Mouse (Mus musculus): Measurements from ENCODE around the gene Wdtc1. TPM values are rescaled to one million over a fixed set of nuclear protein-coding genes. Genes with fewer than 3 reads are reported as not detected.

The Wdtc1 gene
- polyA plus RNA-seq, 1 experiment from 2014 or later, result 14.5 TPM

GRCm38 (mm10) chr4:133394981-133395573, 41.8 kb upstream of the Wdtc1 start:
- 54% methylated on average over 4 of the region's 4 CpGs for WGBS
- peak; percentile 86 for ATAC-seq (replicated peaks; ENCODE audit: low FRiP score)
- DNase-seq (ENCODE audit: low spot score), result no peak
- Histone ChIP-seq H3K4me2 (peak overlapping the region; percentile 55), H3K4me1 (replicated peaks; ENCODE audit: control insufficient read depth, insufficient read depth, low read length) (peaks cover 73% of the 10 kb centered on the region), H3K9ac (ENCODE audit: low read depth, low read length) (peak overlapping the region; percentile 39), H3K4me3 (ENCODE audit: low read depth, low read length) (no peak overlapping the region), H3K9me3 (ENCODE audit: control insufficient read depth, low read length) (no peaks in the 10 kb centered on the region), H3K27ac (ENCODE audit: low read depth, low read length) (peak overlapping the region; percentile 75), H3K27me3 (replicated peaks; ENCODE audit: control insufficient read depth, insufficient read depth, low read length) (no peaks in the 10 kb centered on the region), H3K36me3 (ENCODE audit: control insufficient read depth, insufficient read depth, low read length) (no peaks in the 10 kb centered on the region)

- no peak for ATAC-seq (replicated peaks; ENCODE audit: low FRiP score)
Measured at GRCm38 (mm10) chr4:133391185-133392040, 38.1 kb upstream of the Wdtc1 start.

GRCm38 (mm10) chr4:133390585-133390984, 37.3 kb upstream of the Wdtc1 start:
- H3K4me2 ChIP-seq, result peak overlapping the region; percentile 50
- H3K27me3 ChIP-seq (replicated peaks; ENCODE audit: control insufficient read depth, insufficient read depth, low read length), result no peaks in the 10 kb centered on the region
- H3K36me3 ChIP-seq (ENCODE audit: control insufficient read depth, insufficient read depth, low read length), result no peaks in the 10 kb centered on the region
- ATAC-seq (replicated peaks; ENCODE audit: low FRiP score), result no peak
- 70% methylated on average over 6 of the region's 6 CpGs for WGBS
- no peak for DNase-seq (ENCODE audit: low spot score)
- no peak overlapping the region for H3K4me3 ChIP-seq (ENCODE audit: low read depth, low read length)
- H3K27ac ChIP-seq (ENCODE audit: low read depth, low read length), result peak overlapping the region; percentile 68
- H3K9me3 ChIP-seq (ENCODE audit: control insufficient read depth, low read length), result no peaks in the 10 kb centered on the region
- H3K9ac ChIP-seq (ENCODE audit: low read depth, low read length), result peak overlapping the region; percentile 7; the same call in 1 of the 2 replicates
- H3K4me1 ChIP-seq (replicated peaks; ENCODE audit: control insufficient read depth, insufficient read depth, low read length), result peaks cover 49% of the 10 kb centered on the region

More at GRCm38 (mm10) chr4:133391185-133392040, 38.1 kb upstream of the Wdtc1 start:
- Histone ChIP-seq H3K9me3 (ENCODE audit: control insufficient read depth, low read length) (no peaks in the 10 kb centered on the region), H3K4me1 (replicated peaks; ENCODE audit: control insufficient read depth, insufficient read depth, low read length) (peaks cover 57% of the 10 kb centered on the region), H3K27me3 (replicated peaks; ENCODE audit: control insufficient read depth, insufficient read depth, low read length) (no peaks in the 10 kb centered on the region), H3K36me3 (ENCODE audit: control insufficient read depth, insufficient read depth, low read length) (no peaks in the 10 kb centered on the region), H3K4me2 (no peak overlapping the region; the same call in 1 of the 2 replicates), H3K4me3 (ENCODE audit: low read depth, low read length) (no peak overlapping the region), H3K9ac (ENCODE audit: low read depth, low read length) (no peak overlapping the region; the same call in 1 of the 2 replicates), H3K27ac (ENCODE audit: low read depth, low read length) (peak overlapping the region; percentile 68)
- 76% methylated on average over 18 of the region's 18 CpGs for WGBS
- DNase-seq (ENCODE audit: low spot score), result no peak

GRCm38 (mm10) chr4:133390042-133390441, 36.8 kb upstream of the Wdtc1 start:
- peak; percentile 63 for DNase-seq (ENCODE audit: low spot score)
- Histone ChIP-seq H3K4me1 (replicated peaks; ENCODE audit: control insufficient read depth, insufficient read depth, low read length) (peaks cover 43% of the 10 kb centered on the region), H3K4me3 (ENCODE audit: low read depth, low read length) (no peak overlapping the region), H3K4me2 (peak overlapping the region; percentile 50), H3K9me3 (ENCODE audit: control insufficient read depth, low read length) (no peaks in the 10 kb centered on the region), H3K36me3 (ENCODE audit: control insufficient read depth, insufficient read depth, low read length) (no peaks in the 10 kb centered on the region), H3K27ac (ENCODE audit: low read depth, low read length) (peak overlapping the region; percentile 68), H3K27me3 (replicated peaks; ENCODE audit: control insufficient read depth, insufficient read depth, low read length) (no peaks in the 10 kb centered on the region), H3K9ac (ENCODE audit: low read depth, low read length) (no peak overlapping the region; the same call in 1 of the 2 replicates)
- ATAC-seq (replicated peaks; ENCODE audit: low FRiP score), result peak; percentile 95
- WGBS, result 48% methylated on average over 2 of the region's 2 CpGs

- H3K4me1 ChIP-seq (replicated peaks; ENCODE audit: control insufficient read depth, insufficient read depth, low read length), result peaks cover 33% of the 10 kb centered on the region
- no peak overlapping the region for H3K9ac ChIP-seq (ENCODE audit: low read depth, low read length)
- WGBS, result 87% methylated on average over 16 of the region's 16 CpGs
- no peaks in the 10 kb centered on the region for H3K36me3 ChIP-seq (ENCODE audit: control insufficient read depth, insufficient read depth, low read length)
- ATAC-seq (replicated peaks; ENCODE audit: low FRiP score), result no peak
- no peak overlapping the region for H3K4me2 ChIP-seq
- no peaks in the 10 kb centered on the region for H3K27me3 ChIP-seq (replicated peaks; ENCODE audit: control insufficient read depth, insufficient read depth, low read length)
- no peaks in the 10 kb centered on the region for H3K9me3 ChIP-seq (ENCODE audit: control insufficient read depth, low read length)
- no peak for DNase-seq (ENCODE audit: low spot score)
- no peak overlapping the region for H3K4me3 ChIP-seq (ENCODE audit: low read depth, low read length)
- no peak overlapping the region; the same call in 1 of the 2 replicates for H3K27ac ChIP-seq (ENCODE audit: low read depth, low read length)
Measured at GRCm38 (mm10) chr4:133388781-133389552, 35.7 kb upstream of the Wdtc1 start.

- Histone ChIP-seq H3K27ac (ENCODE audit: low read depth, low read length) (no peak overlapping the region), H3K9ac (ENCODE audit: low read depth, low read length) (no peak overlapping the region), H3K36me3 (ENCODE audit: control insufficient read depth, insufficient read depth, low read length) (no peaks in the 10 kb centered on the region), H3K9me3 (ENCODE audit: control insufficient read depth, low read length) (no peaks in the 10 kb centered on the region), H3K4me2 (no peak overlapping the region), H3K27me3 (replicated peaks; ENCODE audit: control insufficient read depth, insufficient read depth, low read length) (no peaks in the 10 kb centered on the region), H3K4me3 (ENCODE audit: low read depth, low read length) (no peak overlapping the region), H3K4me1 (replicated peaks; ENCODE audit: control insufficient read depth, insufficient read depth, low read length) (peaks cover 32% of the 10 kb centered on the region)
- ATAC-seq (replicated peaks; ENCODE audit: low FRiP score), result no peak
- DNase-seq (ENCODE audit: low spot score), result no peak
Measured at GRCm38 (mm10) chr4:133387053-133387452, 33.8 kb upstream of the Wdtc1 start.

- Histone ChIP-seq H3K36me3 (ENCODE audit: control insufficient read depth, insufficient read depth, low read length) (no peaks in the 10 kb centered on the region), H3K27me3 (replicated peaks; ENCODE audit: control insufficient read depth, insufficient read depth, low read length) (no peaks in the 10 kb centered on the region), H3K4me2 (no peak overlapping the region), H3K4me3 (ENCODE audit: low read depth, low read length) (no peak overlapping the region), H3K4me1 (replicated peaks; ENCODE audit: control insufficient read depth, insufficient read depth, low read length) (peaks cover 28% of the 10 kb centered on the region), H3K27ac (ENCODE audit: low read depth, low read length) (no peak overlapping the region), H3K9ac (ENCODE audit: low read depth, low read length) (no peak overlapping the region), H3K9me3 (ENCODE audit: control insufficient read depth, low read length) (no peaks in the 10 kb centered on the region)
- WGBS, result 86% methylated on average over 7 of the region's 7 CpGs
- DNase-seq (ENCODE audit: low spot score), result no peak
- ATAC-seq (replicated peaks; ENCODE audit: low FRiP score), result no peak
Measured at GRCm38 (mm10) chr4:133386061-133386797, 32.9 kb upstream of the Wdtc1 start.

- DNase-seq (ENCODE audit: low spot score) (no peak), ATAC-seq (replicated peaks; ENCODE audit: low FRiP score) (no peak)
- no peak overlapping the region for H3K27ac ChIP-seq (ENCODE audit: low read depth, low read length)
- H3K36me3 ChIP-seq (ENCODE audit: control insufficient read depth, insufficient read depth, low read length), result no peaks in the 10 kb centered on the region
- 71% methylated on average over 8 of the region's 8 CpGs for WGBS
- no peaks in the 10 kb centered on the region for H3K9me3 ChIP-seq (ENCODE audit: control insufficient read depth, low read length)
- H3K9ac ChIP-seq (ENCODE audit: low read depth, low read length), result no peak overlapping the region
- H3K27me3 ChIP-seq (replicated peaks; ENCODE audit: control insufficient read depth, insufficient read depth, low read length), result no peaks in the 10 kb centered on the region
- no peak overlapping the region for H3K4me3 ChIP-seq (ENCODE audit: low read depth, low read length)
- no peak overlapping the region for H3K4me2 ChIP-seq
- peaks cover 45% of the 10 kb centered on the region for H3K4me1 ChIP-seq (replicated peaks; ENCODE audit: control insufficient read depth, insufficient read depth, low read length)
Measured at GRCm38 (mm10) chr4:133381141-133381540, 27.9 kb upstream of the Wdtc1 start.
